Mouse (Mus musculus) heart, postnatal 0 days (tissue): ENCODE measurements around the gene Lin7b. TPM values are rescaled to one million over a fixed set of nuclear protein-coding genes. Genes with fewer than 3 reads are reported as not detected.
"Not testable (repeated sequence)": the region's sequence is repeated elsewhere in the genome, so short reads cannot be mapped to it uniquely, and the experiment has no call there.

Experiments
- ATAC-seq: fragments of 200-750 bp; cut with Nextera tagmentation; 2 replicates; pipeline ENCODE4 v1.8.0; 2017; ENCODE audit warnings: low read depth, moderate number of reproducible peaks, moderate library complexity; ENCODE audit not compliant: insufficient read depth
- DNase-seq: peaks from one replicate; pipeline ENCODE4 v3.0.0-alpha.2; 2016; ENCODE audit warnings: low spot score
- H3K27ac ChIP-seq: fragments of 300-500 bp; sonication (generic); 2 replicates; pipeline ENCODE4 v1.5.1; 2014; ENCODE audit warnings: low read depth, mild to moderate bottlenecking
- H3K27me3 ChIP-seq: fragments of 300-500 bp; sonication (generic); 2 replicates; pipeline ENCODE4 v1.6.1; 2014; ENCODE audit warnings: low read length, mixed read lengths; ENCODE audit not compliant: control insufficient read depth, insufficient read depth
- H3K36me3 ChIP-seq: fragments of 300-500 bp; sonication (generic); replicated peaks from 2 replicates; pipeline ENCODE4 v1.6.1; 2014; ENCODE audit warnings: low read length, mixed read lengths; ENCODE audit not compliant: control insufficient read depth, insufficient read depth
- H3K4me1 ChIP-seq: fragments of 300-500 bp; sonication (generic); 2 replicates; pipeline ENCODE4 v1.6.1; 2014; ENCODE audit warnings: antibody characterized with exemption; ENCODE audit not compliant: control insufficient read depth, insufficient read depth
- H3K4me2 ChIP-seq: fragments of 300-500 bp; sonication (generic); 2 replicates; pipeline ENCODE4 v1.6.1; 2014; ENCODE audit warnings: low read depth, mild to moderate bottlenecking, low read length, moderate library complexity
- H3K4me3 ChIP-seq: fragments of 300-500 bp; sonication (generic); 2 replicates; pipeline ENCODE4 v1.5.1; 2014; ENCODE audit warnings: low read depth, low read length
- H3K9ac ChIP-seq: fragments of 300-500 bp; sonication (generic); replicated peaks from 2 replicates; pipeline ENCODE4 v1.6.1; 2014; ENCODE audit warnings: low read depth, low read length, mixed read lengths
- H3K9me3 ChIP-seq: fragments of 300-500 bp; sonication (generic); replicated peaks from 2 replicates; pipeline ENCODE4 v1.6.1; 2016; ENCODE audit warnings: low read length; ENCODE audit not compliant: control insufficient read depth
- CTCF ChIP-seq: IDR thresholded peaks from 2 replicates; pipeline ENCODE4 v1.5.1; 2016; ENCODE audit warnings: antibody characterized with exemption, control low read depth, low read depth
- EP300 ChIP-seq: IDR thresholded peaks from 2 replicates; pipeline ENCODE4 v1.6.1; 2016; ENCODE audit warnings: antibody characterized with exemption, low read depth
- WGBS: fragments of 180-500 bp; shearing (Covaris S2); extraction: QIAGEN DNeasy Blood & Tissue Kit; methylation state at CpG from one replicate; pipeline ENCODE4 v1.1.7; 2014; 5-methylcytosine and 5-hydroxymethylcytosine counted together
- polyA plus RNA-seq: library from polyadenylated mRNA; unstranded; fragments of >200 nt; fragmentation: Nextera tagmentation; extraction: Ambion mirVana; gene quantifications from 2 replicates; pipeline ENCODE4 v1.2.1, GENCODE M21; 2015
- total RNA-seq: library from RNA; depleted of rRNA; stranded (reverse); fragments of >200 nt; gene quantifications from 2 replicates; pipeline ENCODE4 v1.2.3, GENCODE M21; 2014; ENCODE audit warnings: low replicate concordance

The Lin7b gene
- total and polyA plus RNA-seq, 2 experiments from 2014 or later: 0.46 to 2.3 TPM

DNA sequence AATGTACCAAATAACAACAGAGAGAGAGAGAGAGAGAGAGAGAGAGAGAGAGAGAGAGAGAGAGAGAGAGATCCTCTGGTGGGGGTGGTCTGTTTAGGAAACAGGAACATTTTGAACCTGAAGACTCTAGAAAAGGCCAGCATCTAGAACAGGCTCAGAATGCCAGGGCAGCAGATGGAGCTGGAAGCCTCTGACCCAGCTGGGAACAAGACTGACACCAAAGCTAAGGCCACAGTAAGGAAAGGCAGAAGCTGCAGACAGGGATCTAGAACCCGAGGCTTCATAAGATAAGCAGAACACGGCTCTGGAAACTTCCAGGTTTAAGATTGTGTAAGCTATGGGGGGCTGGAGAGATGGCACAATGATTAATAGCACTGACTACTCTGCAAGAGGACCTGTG lies 6.4 kb downstream of the Lin7b start:
- ATAC-seq (no peak), DNase-seq (no peak)
- Histone ChIP-seq H3K4me1 (peaks cover 21% of the 10 kb centered on the region), H3K36me3 (no peaks in the 10 kb centered on the region), H3K9ac (no peak overlapping the region), H3K9me3 (no peaks in the 10 kb centered on the region), H3K4me3 (no peak overlapping the region), H3K27me3 (peaks cover 79% of the 10 kb centered on the region), H3K4me2 (no peak overlapping the region), H3K27ac (no peak overlapping the region)
- WGBS: 56% methylated on average over 2 of the region's 2 CpGs
- no peak for TF ChIP-seq CTCF
- TF ChIP-seq EP300: no peak

- Histone ChIP-seq H3K4me1 (peaks cover 19% of the 10 kb centered on the region), H3K27ac (no peak overlapping the region), H3K36me3 (no peaks in the 10 kb centered on the region), H3K27me3 (peaks cover 69% of the 10 kb centered on the region), H3K4me2 (no peak overlapping the region), H3K4me3 (no peak overlapping the region), H3K9ac (no peak overlapping the region), H3K9me3 (no peaks in the 10 kb centered on the region)
- ATAC-seq (no peak), DNase-seq (no peak)
- TF ChIP-seq EP300: no peak
- TF ChIP-seq CTCF: no peak
- WGBS: 9% methylated on average over 13 of the region's 13 CpGs
Observed at GRCm38 (mm10) chr7:45362801-45363200, 7.6 kb downstream of the Lin7b start.

DNA sequence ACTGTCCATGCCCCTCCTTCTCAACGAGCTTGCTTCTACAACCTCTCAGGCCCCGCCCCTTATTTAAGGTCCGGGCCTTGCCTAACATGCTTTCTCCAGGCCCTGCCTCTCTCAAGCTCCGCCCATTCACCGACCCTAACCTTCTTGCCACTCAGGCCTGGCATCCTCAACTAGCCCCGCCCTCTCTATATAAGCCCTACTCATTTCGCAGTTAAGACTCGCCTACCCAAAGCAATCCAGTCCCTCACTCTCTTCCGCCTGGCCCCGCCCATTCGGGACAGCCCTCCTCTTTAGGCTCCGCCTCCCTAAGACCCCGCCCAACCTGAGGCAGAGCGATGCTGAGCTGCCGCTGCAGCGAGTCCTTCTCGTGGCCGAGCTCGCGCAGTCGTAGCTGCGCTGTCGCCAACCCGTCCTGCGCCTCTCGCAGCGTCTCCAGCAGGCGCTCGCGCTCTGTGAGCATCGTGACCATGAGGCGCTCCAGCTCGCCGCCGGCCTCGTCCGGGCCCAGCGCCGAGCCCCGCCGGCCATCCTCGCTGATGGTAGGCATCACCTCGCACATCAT lies 9.1 kb downstream of the Lin7b start:
- DNase-seq (peak; percentile 38), ATAC-seq (peak; percentile 77)
- no peaks in the 10 kb centered on the region for H3K36me3 ChIP-seq
- no peak overlapping the region for H3K9ac ChIP-seq
- H3K27ac ChIP-seq: no peak overlapping the region
- 1% methylated on average over 43 of the region's 43 CpGs for WGBS
- H3K4me2 ChIP-seq: peak overlapping the region; percentile 50
- H3K27me3 ChIP-seq: peaks cover 66% of the 10 kb centered on the region
- peak overlapping the region; percentile 30 for H3K4me3 ChIP-seq
- TF ChIP-seq EP300 (no peak), CTCF (no peak)
- peaks cover 10% of the 10 kb centered on the region; the same call in 1 of the 2 replicates for H3K4me1 ChIP-seq
- H3K9me3 ChIP-seq: no peaks in the 10 kb centered on the region

GRCm38 (mm10) chr7:45360404-45361125 lies 9.8 kb downstream of the Lin7b start:
- Histone ChIP-seq H3K9ac (no peak overlapping the region), H3K27ac (no peak overlapping the region), H3K36me3 (no peaks in the 10 kb centered on the region), H3K27me3 (peaks cover 58% of the 10 kb centered on the region), H3K4me2 (no peak overlapping the region), H3K4me1 (0 out of 2 replicates have a peak, but pooled peaks cover 5% of the 10 kb centered on the region), H3K4me3 (no peak overlapping the region), H3K9me3 (no peaks in the 10 kb centered on the region)
- DNase-seq: no peak
- TF ChIP-seq CTCF (no peak), EP300 (no peak)
- 40% methylated on average over 18 of the region's 18 CpGs for WGBS
- ATAC-seq: no peak

DNA sequence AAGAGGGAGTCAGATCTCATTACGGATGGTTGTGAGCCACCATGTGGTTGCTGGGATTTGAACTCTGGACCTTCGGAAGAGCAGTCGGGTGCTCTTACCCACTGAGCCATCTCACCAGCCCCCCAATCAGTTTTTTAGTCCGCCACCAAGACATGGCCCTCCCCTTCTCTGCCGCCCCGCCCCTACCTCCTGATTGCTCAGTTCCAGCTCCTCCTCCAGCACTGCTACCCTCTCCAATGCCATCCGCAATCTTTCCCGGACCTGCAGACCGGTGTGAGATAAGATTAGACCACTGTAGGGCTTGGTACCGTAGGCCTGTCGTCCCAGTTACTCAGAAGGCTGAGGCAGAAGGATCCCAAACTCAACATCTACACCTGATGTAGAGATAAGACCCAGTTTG lies 11.3 kb downstream of the Lin7b start:
- not testable (repeated sequence) for H3K9ac ChIP-seq, H3K36me3 ChIP-seq, ATAC-seq, DNase-seq, H3K27ac ChIP-seq, H3K4me3 ChIP-seq, H3K4me1 ChIP-seq, H3K9me3 ChIP-seq, H3K4me2 ChIP-seq
- 36% methylated on average over 10 of the region's 11 CpGs for WGBS
- peaks cover 44% of the 10 kb centered on the region for H3K27me3 ChIP-seq

- no peaks in the 10 kb centered on the region for H3K4me1 ChIP-seq
- no peaks in the 10 kb centered on the region for H3K9me3 ChIP-seq
- no peak overlapping the region for H3K9ac ChIP-seq
- TF ChIP-seq EP300 (no peak), CTCF (no peak)
- no peak overlapping the region for H3K4me2 ChIP-seq
- 45% methylated on average over 13 of the region's 13 CpGs for WGBS
- no peak overlapping the region for H3K27ac ChIP-seq
- DNase-seq (no peak), ATAC-seq (no peak)
- H3K4me3 ChIP-seq: no peak overlapping the region
- H3K27me3 ChIP-seq: peaks cover 14% of the 10 kb centered on the region
- H3K36me3 ChIP-seq: no peaks in the 10 kb centered on the region
Observed at GRCm38 (mm10) chr7:45356087-45356486, 14.3 kb downstream of the Lin7b start.
